Mouse (Mus musculus) embryonic facial prominence, embryonic 11.5 days (tissue): Measurements from ENCODE around the gene Snx14. TPM values are rescaled to one million over a fixed set of nuclear protein-coding genes. Genes with fewer than 3 reads are reported as not detected.
"Not testable (repeated sequence)": the region's sequence is repeated elsewhere in the genome, so short reads cannot be mapped to it uniquely, and the experiment has no call there.

ENCODE experiments used
- ATAC-seq: fragments of 200-750 bp; cut with Nextera tagmentation; replicated peaks from 2 replicates; pipeline ENCODE4 v1.8.0; 2017; ENCODE audit warnings: low read depth; ENCODE audit not compliant: insufficient number of reproducible peaks, low FRiP score, low TSS enrichment
- DNase-seq: peaks from one replicate; pipeline ENCODE4 v3.0.0-alpha.2; 2015; ENCODE audit warnings: low spot score
- H3K27ac ChIP-seq: fragments of 300-500 bp; sonication (generic); replicated peaks from 2 replicates; pipeline ENCODE4 v1.5.1; 2014; ENCODE audit warnings: mild to moderate bottlenecking, low read depth, low read length, control low read depth
- H3K27me3 ChIP-seq: fragments of 300-500 bp; sonication (generic); 2 replicates; pipeline ENCODE4 v1.6.1; 2014; ENCODE audit warnings: mild to moderate bottlenecking, low read length, moderate library complexity, mixed read lengths; ENCODE audit not compliant: control insufficient read depth, insufficient read depth
- H3K36me3 ChIP-seq: fragments of 300-500 bp; sonication (generic); replicated peaks from 2 replicates; pipeline ENCODE4 v1.6.1; 2014; ENCODE audit warnings: low read depth, mild to moderate bottlenecking, low read length, moderate library complexity, mixed read lengths; ENCODE audit not compliant: control insufficient read depth, insufficient read depth
- H3K4me1 ChIP-seq: fragments of 300-500 bp; sonication (generic); 2 replicates; pipeline ENCODE4 v1.6.1; 2014; ENCODE audit warnings: low read length, mixed read lengths; ENCODE audit not compliant: control insufficient read depth, insufficient read depth
- H3K4me2 ChIP-seq: fragments of 300-500 bp; sonication (generic); 2 replicates; pipeline ENCODE4 v1.6.1; 2014; ENCODE audit warnings: low read depth, mild to moderate bottlenecking, control low read depth, low read length, moderate library complexity
- H3K4me3 ChIP-seq: fragments of 300-500 bp; sonication (generic); 2 replicates; pipeline ENCODE4 v1.5.1; 2014; ENCODE audit warnings: low read depth, low read length, control low read depth
- H3K9ac ChIP-seq: fragments of 300-500 bp; sonication (generic); replicated peaks from 2 replicates; pipeline ENCODE4 v1.6.1; 2014; ENCODE audit warnings: mild to moderate bottlenecking, control low read depth, low read length
- H3K9me3 ChIP-seq: fragments of 300-500 bp; sonication (generic); replicated peaks from 2 replicates; pipeline ENCODE4 v1.6.1; 2016; ENCODE audit warnings: mild to moderate bottlenecking, low read length, inconsistent platforms, mixed read lengths; ENCODE audit not compliant: control insufficient read depth
- WGBS: fragments of 180-500 bp; shearing (Covaris S2); extraction: QIAGEN DNeasy Blood & Tissue Kit; methylation state at CpG from one replicate; pipeline ENCODE4 v1.1.7; 2014; 5-methylcytosine and 5-hydroxymethylcytosine counted together
- polyA plus RNA-seq: library from polyadenylated mRNA; unstranded; fragments of >200 nt; fragmentation: Nextera tagmentation; extraction: Ambion mirVana; gene quantifications from 2 replicates; pipeline ENCODE4 v1.2.1, GENCODE M21; 2014

Gene Snx14
- 21.1 and 21.3 TPM in 2 replicates for polyA plus RNA-seq

DNA sequence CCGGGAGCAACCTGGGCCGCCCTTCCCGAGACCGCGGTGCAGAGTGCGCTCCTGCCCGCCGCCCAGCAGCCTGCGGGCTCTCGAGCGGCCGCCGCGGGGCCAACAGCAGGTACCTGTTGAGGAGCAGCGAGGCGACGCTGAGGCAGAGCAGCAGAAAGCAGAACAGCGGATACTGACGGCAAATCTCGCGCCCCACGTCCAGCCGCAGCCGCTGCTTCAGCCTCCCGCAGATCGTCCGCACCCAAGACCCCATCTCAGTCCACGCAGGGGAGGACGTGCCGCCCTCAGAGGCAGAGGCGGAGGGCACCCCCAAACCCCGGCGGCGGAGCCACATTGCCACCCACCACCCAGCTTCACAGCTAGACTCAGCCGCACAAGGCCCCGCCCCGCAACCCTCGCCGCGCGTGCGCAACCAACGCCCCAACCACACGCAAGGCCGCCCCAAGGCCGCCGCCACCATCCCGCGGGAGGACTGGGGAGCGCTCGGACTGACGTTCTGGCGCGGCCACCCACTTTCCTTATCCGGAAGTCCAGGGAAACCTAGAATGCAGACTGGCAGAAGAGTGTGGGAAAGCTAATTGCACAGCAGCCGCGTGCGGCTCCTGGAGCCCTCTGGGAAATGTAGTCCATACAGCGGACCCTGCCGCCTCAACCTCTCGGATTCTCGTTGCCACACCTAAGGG is at the start of gene Snx14:
Snx14 (minus strand) TSS at position 404 of the 683 bp plus-strand sequence.
- no peaks in the 10 kb centered on the region for H3K4me1 ChIP-seq
- ATAC-seq (peak; percentile 97), DNase-seq (peak; percentile 92)
- H3K27me3 ChIP-seq = no peaks in the 10 kb centered on the region
- peak within 1 kb of the TSS; percentile 72 for H3K9ac ChIP-seq
- H3K36me3 ChIP-seq = no peaks in the 10 kb centered on the region
- H3K4me3 ChIP-seq = peak within 1 kb of the TSS; percentile 63
- H3K9me3 ChIP-seq = no peaks in the 10 kb centered on the region
- peak within 1 kb of the TSS; percentile 87 for H3K4me2 ChIP-seq
- under 1% methylated on average over 60 of the region's 62 CpGs for WGBS
- H3K27ac ChIP-seq = peak within 1 kb of the TSS; percentile 53

GRCm38 (mm10) chr9:88484531-88484930 is 45.8 kb upstream of the Snx14 start:
- Histone ChIP-seq H3K9me3 (no peaks in the 10 kb centered on the region), H3K36me3 (no peaks in the 10 kb centered on the region), H3K27me3 (no peaks in the 10 kb centered on the region), H3K4me1 (no peaks in the 10 kb centered on the region; the same call in 1 of the 2 replicates), H3K4me3 (no peak overlapping the region), H3K9ac (no peak overlapping the region), H3K27ac (no peak overlapping the region), H3K4me2 (no peak overlapping the region)
- ATAC-seq (no peak), DNase-seq (no peak)
- WGBS = 58% methylated on average over 6 of the region's 6 CpGs

DNA sequence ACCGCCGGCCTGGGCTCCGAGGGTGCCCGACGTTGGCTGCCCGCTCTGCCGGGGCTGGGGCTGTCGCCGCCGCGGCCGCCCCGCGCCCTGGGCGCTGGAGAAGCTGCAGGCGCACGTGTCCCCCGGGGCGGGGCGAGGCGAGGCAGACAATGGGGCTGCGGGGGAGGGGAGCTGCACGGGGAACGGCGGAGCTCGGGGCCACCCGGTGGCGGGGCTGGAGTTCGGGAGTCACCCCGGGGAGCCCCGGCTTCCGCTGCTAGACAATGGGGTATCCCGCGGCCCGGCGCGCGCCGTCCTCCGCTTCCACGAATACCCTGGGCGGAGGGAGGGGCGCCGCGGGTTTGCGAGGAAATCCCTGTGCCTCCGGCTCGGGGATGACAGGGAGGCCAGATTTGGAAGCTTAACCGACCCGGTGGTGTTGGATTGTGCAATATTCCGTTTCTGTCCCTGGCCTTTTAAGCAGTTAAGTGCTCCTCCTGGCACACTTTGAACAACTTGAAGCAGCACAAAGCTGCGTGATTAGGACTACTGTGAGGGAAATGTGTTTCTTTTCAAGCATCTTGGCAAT is 44.2 kb upstream of the Snx14 start:
- H3K27ac ChIP-seq = peak overlapping the region; percentile 98
- H3K36me3 ChIP-seq = no peaks in the 10 kb centered on the region; the same call in 1 of the 2 replicates
- ATAC-seq = no peak
- 2% methylated on average over 27 of the region's 52 CpGs for WGBS
- DNase-seq = no peak
- peak overlapping the region; percentile 100 for H3K4me3 ChIP-seq
- peak overlapping the region; percentile 95 for H3K9ac ChIP-seq
- H3K4me2 ChIP-seq = peak overlapping the region; percentile 60
- no peaks in the 10 kb centered on the region for H3K9me3 ChIP-seq
- no peaks in the 10 kb centered on the region for H3K27me3 ChIP-seq
- no peaks in the 10 kb centered on the region; the same call in 1 of the 2 replicates for H3K4me1 ChIP-seq

DNA sequence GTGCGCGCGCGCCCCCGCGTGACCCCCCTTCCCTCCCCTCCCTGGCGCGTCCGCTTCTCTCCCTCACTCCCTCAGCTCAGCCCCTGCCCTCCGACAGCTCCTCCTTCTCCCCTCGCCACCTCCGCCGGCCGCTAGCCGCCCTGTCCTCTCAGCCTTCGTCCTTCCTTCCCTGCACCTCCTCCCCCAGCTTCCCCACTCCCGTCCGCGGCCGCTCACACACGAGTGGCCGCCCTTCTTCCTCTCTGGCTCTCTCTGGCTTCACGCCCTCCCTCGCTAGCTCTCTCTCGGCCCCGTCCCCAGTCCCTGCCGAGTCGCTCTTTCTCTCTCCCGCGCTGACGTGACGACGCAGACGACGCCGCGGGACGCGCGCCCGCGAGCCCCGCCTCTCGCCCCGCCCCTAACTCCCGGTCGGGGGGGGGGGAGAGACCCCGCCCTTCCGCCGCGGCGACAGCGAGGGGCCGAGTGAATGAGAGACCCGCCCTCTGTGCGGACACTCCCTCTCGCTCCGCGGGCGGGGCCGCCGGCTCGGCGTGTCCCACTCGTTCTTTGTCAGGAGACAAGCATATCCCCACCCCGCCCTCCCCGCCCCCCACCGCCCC is 43.6 kb upstream of the Snx14 start, which contains the start of gene Syncrip:
Syncrip (minus strand) TSS at position 345 of the 599 bp plus-strand sequence.
- not testable (repeated sequence) for H3K27me3 ChIP-seq, H3K36me3 ChIP-seq
- DNase-seq = peak; percentile 95

GRCm38 (mm10) chr9:88481791-88482160 is 43.0 kb upstream of the Snx14 start:
- peak; percentile 24 for ATAC-seq
- peak overlapping the region; percentile 80 for H3K4me2 ChIP-seq
- H3K27ac ChIP-seq = peak overlapping the region; percentile 98
- no peaks in the 10 kb centered on the region; the same call in 1 of the 2 replicates for H3K4me1 ChIP-seq
- H3K36me3 ChIP-seq = no peaks in the 10 kb centered on the region; the same call in 1 of the 2 replicates
- no peaks in the 10 kb centered on the region for H3K9me3 ChIP-seq
- peak overlapping the region; percentile 100 for H3K4me3 ChIP-seq
- DNase-seq = no peak
- H3K27me3 ChIP-seq = no peaks in the 10 kb centered on the region
- under 1% methylated on average over 30 of the region's 43 CpGs for WGBS
- H3K9ac ChIP-seq = peak overlapping the region; percentile 99

More for the DNA sequence above, 43.6 kb upstream of the Snx14 start, which contains the start of gene Syncrip:
- H3K9ac ChIP-seq = peak within 1 kb of the TSS; percentile 99
- ATAC-seq = peak; percentile 95
- peak within 1 kb of the TSS; percentile 100 for H3K4me3 ChIP-seq
- H3K4me2 ChIP-seq = peak within 1 kb of the TSS; percentile 80
- H3K9me3 ChIP-seq, H3K4me1 ChIP-seq: not testable (repeated sequence)
- WGBS = 0% methylated on average over 28 of the region's 68 CpGs
- H3K27ac ChIP-seq = peak within 1 kb of the TSS; percentile 98

DNA sequence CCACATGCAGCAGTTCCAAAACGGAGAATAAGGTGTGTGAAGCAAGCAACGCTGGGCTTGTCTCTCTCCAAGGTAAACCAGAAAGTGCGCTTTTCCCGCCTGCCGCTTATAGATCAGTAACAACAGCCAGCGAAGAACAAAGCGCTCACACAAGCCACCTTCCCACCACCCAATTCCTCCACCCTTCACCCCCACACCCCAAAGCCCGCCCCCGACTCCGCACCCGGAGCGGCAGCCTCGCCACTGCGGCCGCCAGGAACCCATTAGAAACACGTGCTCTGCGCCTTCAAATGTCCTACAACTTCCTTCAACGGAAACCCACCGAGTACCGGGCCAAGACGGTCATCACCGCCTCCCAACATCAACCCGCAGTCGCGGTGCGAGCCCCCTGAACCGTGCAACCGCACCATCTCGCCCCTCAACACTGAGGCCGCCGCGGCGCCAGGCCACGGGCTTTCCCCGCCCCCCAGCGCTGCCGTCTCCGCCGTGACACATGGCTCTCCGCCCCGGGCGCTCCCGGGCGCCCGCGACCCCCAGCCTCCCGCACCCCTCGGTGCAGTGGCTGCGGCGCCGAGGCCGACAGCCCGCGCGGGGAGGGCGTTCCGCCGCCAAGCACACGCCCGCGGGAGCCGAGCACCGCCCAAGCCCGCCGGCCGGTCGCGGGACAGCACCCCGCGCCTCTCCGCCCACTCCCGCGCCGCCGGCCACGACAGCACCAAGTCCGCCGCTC is 42.5 kb upstream of the Snx14 start:
- no peak for ATAC-seq
- peak overlapping the region; percentile 98 for H3K27ac ChIP-seq
- H3K36me3 ChIP-seq = no peaks in the 10 kb centered on the region; the same call in 1 of the 2 replicates
- peak overlapping the region; percentile 100 for H3K4me3 ChIP-seq
- H3K9me3 ChIP-seq = no peaks in the 10 kb centered on the region
- under 1% methylated on average over 76 of the region's 78 CpGs for WGBS
- peak overlapping the region; percentile 80 for H3K4me2 ChIP-seq
- H3K4me1 ChIP-seq = no peaks in the 10 kb centered on the region; the same call in 1 of the 2 replicates
- DNase-seq = peak; percentile 39
- H3K27me3 ChIP-seq = no peaks in the 10 kb centered on the region
- peak overlapping the region; percentile 99 for H3K9ac ChIP-seq

DNA sequence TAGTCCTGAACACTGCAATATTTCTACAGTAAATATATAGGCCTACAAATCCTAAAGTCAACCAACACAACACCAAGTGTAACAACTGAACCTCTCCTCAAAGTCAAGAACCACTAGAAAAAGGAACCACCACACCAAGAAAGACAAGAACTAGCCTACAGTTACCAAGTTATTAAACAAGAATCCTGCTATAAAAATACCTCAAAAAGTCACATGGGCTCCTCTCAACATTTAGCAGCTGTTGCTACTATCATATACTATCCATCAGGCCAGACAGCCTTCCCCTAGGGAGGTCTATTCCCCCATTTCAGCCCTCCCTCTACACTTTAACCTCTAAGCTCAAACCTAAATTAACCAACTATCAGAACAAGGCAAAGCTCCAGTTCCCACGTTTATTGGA is 41.4 kb upstream of the Snx14 start:
- Histone ChIP-seq H3K9ac (peak overlapping the region; percentile 4; the same call in 1 of the 2 replicates), H3K4me2 (peak overlapping the region; percentile 80), H3K9me3 (no peaks in the 10 kb centered on the region), H3K27ac (no peak overlapping the region), H3K4me1 (no peaks in the 10 kb centered on the region; the same call in 1 of the 2 replicates), H3K36me3 (no peaks in the 10 kb centered on the region; the same call in 1 of the 2 replicates), H3K27me3 (no peaks in the 10 kb centered on the region), H3K4me3 (peak overlapping the region; percentile 100)
- DNase-seq (no peak), ATAC-seq (no peak)
- WGBS = 18% methylated on average over 1 of the region's 1 CpGs
